Mouse (Mus musculus): ENCODE results near the gene Inka1.
"Not testable (repeated sequence)": the region's sequence is repeated elsewhere in the genome, so short reads cannot be mapped to it uniquely, and the experiment has no call there.

Inka1 gene

DNA sequence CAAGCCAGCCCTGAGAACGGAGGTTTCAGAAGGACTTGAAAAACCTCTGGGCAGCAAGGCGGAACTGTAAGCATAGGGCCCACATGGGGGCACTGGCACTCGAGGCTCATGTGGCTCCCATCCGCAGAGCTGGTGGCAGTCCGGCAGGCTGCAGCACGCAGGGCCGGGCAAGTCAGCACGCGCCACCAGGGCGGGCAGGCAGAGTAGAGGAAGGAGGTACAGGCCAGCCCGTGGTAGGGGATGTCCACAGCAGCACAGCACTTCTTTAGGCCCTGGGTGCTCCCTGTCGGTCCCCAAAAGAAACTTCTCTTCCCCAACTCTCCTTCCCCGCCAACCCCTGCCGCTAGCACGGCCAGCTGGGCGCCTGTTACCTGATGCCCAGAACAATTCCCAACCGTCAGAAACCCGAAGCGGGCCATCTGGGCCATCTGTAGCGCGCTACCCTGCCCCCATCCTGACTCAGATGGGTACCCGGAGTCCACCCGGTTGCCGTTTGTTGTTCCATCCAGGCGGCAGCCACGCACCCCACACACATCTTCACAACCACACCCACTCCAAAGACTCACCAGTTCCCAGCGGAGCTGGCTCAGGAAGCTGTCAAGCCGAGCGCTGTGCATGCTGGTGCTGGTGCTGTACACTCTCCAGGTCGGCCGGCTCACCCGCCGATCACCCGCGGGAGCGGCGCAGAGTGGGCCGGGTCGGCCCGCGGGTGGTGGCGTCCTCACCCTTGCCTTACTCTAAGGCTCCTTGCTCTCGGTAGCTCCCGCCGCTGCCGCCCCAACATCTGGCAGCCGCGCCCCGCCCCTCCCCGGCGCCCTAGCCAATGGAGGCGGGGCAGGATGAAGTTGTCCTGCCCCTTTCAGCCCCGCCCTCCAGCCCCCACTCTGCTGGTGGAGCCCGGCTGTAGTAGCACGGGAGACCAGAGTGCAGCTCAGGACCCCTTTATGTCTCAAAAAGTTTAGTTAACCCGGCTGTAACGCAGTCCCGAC lies at the start of gene Inka1:
TSS of gene Inka1 (minus strand) at position 749 of the 989 bp plus-strand sequence.
- peak; percentile 85 to 88 for DNase-seq (ENCODE audit: low spot score in 2 of 2)

DNA sequence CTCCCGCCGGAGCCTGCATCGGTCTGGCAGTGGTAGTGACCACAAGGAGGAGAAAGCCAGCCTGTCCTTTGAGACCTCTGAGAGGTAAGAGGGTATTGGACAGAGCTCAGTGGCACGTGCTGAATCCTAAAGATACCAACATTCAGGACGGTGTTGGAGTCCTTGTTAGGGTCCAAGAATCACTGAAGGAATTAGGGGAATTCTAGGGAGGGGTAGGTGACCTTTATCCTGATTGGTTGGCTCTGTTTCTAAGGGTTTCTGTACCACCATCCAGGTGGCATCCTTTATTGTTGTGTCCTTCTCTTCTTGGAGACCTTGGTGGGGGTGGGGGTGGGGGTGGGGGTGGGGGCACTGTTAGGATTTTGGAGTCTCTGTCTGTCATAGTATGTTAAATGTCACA lies 46.4 kb upstream of the Inka1 start:
- no peak for DNase-seq (ENCODE audit: low spot score in 2 of 2)

DNA sequence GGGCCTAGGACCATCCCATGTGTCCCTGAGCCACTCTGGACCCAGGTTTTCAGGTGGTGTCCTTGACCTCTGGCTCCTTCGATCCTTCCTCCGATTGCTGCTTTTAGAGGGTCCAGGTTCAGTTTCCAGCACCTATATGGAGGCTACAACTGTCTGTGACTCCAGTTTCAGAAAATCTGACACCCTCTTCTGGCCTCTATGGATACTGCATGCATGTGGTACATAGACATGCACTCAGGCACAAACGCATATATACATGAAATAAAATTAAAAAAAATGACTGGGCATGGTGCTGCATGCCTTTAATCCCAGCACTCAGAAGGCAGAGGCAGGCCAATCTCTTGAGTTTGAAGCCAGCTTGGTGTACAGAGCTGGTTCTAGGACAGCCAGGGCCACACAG lies 42.2 kb upstream of the Inka1 start:
- DNase-seq (ENCODE audit: low spot score in 2 of 2): no peak

DNA sequence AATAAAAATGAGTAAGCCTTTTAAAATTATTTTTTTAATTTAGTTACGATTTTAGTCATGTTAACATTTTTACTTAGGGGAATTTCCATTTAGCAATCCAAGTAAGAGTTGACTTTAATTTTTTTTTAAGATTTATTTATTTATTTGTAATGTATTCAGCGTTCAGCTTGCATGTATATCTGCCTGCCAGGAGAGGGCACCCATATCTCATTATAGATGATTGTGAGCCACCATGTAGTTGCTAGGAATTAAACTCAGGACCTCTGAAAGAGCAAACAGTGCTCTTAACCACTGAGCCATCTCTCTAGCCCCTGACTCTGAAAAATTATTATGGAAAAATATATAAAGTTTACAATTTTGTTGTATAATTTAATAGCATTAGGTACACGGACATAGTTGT lies 40.9 kb upstream of the Inka1 start:
- no peak for DNase-seq (ENCODE audit: low spot score in 2 of 2)

DNA sequence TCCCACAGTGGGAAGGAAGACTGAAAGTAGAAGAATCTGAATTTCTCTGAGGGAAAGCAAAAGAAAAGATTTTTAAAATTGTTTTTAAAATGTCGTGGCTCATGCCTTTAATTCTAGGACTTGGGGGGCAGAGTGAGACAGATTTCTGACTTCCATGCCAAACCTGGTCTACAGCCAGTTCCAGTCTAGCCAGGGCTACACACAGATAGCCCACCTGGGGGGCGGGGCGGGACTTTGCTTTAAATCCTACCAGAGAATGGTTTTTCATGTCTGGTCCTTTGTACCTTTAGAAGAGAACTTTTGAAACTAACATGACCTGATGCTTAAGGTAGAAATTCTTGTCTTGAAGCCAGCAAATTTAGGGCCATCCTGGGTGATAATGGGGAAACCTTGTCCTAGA lies 37.5 kb upstream of the Inka1 start:
- no peak for DNase-seq (ENCODE audit: low spot score in 2 of 2)

DNA sequence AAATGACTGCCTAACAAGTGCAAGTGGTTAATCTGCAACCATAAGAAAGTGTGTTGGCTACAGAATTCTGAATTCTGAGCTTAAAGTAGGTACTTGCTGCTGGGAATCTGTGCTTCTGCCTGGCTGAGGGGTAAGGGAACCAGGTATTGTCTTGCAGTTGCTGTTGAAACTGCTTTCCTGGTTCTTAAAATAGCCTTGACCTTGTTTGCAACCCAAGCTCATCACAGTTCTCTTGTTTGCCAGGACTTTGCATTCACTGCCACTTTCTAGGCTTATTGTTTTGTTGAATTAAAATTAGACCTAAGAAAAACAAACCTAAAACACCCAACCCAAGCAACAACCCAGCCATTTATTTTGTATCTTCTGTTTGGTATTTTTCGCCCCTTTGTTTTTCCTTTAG lies 35.1 kb upstream of the Inka1 start:
- no peak for DNase-seq (ENCODE audit: low spot score in 2 of 2)

DNA sequence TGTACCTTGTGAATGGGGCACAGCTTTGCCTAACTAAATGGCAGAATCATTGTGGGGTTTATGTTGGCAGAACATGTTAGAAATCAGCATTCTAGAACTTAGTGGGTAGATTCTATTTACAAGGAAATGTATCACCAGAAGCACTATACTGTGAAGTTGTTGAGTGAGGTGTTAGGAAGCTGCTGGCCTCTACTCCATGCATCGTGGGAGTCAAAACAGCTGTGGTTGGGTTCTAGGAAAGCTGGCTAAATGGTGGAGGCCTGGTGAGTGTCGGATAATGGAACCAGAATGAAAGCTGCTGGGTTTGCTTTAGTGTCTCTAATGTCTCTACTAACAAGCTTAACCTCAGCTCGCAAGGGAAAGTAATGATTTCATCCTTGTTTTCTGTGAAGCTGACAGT lies 31.4 kb upstream of the Inka1 start:
- no peak for DNase-seq (ENCODE audit: low spot score in 2 of 2)

DNA sequence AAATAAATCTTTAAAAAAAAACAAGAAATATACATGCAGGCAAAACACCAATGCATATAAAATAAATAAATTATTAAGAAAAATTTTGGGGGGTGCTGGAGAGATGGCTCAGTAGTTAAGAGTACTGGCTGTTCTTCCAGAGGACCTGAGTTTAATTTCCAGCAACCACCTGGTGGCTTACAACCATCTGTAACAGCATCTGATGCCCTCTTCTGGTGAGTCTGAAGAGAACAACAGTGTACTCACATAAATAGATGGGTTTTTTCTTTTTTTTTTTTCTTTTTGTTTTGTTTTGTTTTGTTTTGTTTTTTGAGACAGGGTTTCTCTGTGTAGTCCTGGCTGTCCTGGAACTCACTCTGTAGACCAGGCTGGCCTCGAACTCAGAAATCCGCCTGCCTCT lies 27.9 kb upstream of the Inka1 start:
- DNase-seq (ENCODE audit: low spot score in 2 of 2): not testable (repeated sequence)

DNA sequence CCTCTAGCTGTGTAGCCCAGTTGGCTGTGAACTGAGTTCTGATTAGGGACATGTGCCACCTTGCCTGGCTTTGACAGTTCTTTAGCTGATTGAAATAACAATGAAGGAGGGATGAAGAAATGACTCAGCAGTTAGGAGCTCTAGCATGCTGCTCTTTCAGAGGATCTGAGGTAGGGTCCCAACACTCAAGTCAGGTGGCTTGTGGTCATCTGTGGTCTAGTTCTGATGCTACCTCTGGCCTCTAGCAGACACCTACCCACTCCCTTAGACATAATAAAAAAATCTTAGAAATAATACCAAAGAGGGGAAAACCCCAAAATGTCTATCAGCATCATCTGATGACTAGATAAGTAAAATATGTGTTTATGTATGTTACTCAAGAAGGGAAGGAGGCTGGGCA lies 24.7 kb upstream of the Inka1 start:
- DNase-seq (ENCODE audit: low spot score in 2 of 2): no peak

DNA sequence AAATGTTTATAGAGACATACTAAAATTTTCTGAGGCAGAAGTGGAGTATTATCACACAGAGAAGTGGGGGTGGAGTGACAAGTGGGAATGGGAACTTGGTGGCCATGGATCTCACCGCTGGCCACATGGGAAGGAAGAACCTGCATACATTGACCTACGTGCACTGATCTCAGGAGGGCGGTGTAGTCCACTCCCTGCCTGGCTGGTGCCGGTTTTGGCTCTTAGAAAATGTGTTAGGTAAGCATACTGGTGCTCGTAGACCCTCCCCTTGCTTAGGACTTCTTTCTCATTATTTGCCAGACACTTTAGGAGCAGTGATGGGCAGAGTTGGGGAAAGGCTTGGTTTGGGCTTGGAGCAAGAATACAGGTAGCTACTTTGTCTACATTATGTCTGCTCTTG lies 22.4 kb upstream of the Inka1 start:
- no peak for DNase-seq (ENCODE audit: low spot score in 2 of 2)

DNA sequence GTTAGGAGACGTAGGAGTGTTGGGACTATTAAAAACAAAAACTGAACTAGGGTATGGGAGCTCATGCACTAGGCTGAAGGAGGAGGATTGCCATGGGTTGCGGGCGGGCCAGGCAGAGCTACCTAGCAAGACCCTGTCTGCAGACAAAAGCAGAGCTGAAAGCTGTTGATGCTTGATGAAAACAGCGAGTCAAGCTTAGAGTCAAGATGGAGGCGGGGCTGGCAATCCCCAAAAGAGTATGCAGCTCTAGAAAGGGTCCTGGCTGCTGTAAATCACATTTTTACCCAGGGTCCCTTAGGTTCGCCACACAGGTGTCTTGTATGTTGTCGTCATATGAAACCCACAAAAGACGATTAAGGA lies 17.8 kb upstream of the Inka1 start:
- DNase-seq (ENCODE audit: low spot score in 2 of 2): no peak

DNA sequence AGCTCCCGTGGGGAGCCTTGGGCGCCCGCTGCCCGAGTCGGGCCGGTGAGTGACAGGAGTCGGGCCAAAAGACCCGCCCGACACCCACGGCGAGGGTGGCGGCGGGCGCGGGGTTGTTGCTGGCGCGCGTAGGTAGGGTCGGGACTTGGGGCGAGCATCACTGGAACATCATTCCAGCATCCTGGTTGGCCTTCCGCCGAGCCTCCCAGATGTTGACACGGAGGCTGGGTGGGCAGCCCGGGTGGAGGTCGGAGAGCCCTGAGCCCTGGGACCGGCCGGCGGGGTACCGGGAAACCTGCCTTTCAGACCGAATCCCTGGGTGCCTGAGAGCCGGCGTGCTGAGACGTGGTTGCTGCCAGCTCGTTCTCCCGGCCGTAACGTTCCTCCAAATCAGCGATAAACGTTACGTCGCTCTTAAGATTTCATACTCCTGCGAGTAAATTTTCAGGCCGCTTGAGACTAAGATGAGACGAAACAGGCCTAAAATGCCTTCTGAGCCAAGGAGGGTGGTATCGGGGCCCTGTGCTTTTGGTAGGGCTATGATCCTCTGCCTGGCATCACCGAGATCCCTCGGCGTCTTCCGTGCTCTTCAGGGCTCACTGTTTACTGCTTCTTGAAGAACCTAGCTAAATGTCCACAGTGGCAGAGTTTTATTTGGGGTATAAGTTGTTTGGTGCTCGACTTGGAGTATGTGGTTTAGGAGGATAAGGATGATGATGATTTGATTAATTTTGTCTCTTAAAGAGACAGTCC lies 17.3 kb upstream of the Inka1 start:
- DNase-seq (ENCODE audit: low spot score in 2 of 2): no peak

DNA sequence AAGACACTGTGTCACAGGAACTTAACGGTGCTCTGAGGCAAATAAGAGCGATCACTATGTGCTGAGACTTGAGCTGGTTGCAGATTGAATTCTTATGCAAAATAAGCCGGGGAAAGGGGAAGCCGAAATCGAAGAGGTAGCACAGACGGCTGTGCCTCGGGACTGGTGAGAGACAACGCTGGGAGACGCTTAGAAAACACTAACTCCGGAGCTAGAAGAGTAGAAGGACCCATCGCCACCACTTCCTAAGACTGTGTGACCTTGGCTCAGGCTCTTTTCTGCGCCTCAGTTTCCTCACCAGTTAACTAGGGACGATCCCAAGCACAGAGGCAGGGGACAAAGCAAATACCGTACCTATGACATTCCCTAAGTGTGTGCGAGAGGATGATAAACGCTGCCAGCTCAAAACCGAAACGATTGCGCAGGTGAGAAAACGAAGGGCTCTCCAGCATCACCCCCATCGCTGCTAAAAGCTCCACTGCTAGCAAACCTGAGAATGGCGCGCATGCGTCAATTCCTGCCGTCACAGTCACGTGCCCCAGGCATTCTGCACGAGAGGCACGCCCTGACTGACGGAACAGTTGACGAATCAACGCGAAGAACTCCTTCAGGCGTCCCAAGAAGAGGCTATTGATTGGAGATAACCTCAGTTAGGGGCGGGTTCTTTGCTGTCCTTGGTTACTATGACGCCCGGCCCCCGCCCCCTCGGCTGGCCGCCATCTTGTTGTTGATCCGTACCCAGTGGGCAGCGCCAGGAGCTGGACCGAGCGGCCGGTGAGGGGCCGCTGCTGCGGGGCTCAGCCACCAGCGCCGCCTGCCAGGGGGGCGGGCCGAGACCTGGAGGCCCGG lies 16.5 kb upstream of the Inka1 start, which contains the start of gene Ip6k1:
TSS of gene Ip6k1 (plus strand) at position 580 of the 849 bp plus-strand sequence.
- peak; percentile 100 for DNase-seq (ENCODE audit: low spot score in 2 of 2)

DNA sequence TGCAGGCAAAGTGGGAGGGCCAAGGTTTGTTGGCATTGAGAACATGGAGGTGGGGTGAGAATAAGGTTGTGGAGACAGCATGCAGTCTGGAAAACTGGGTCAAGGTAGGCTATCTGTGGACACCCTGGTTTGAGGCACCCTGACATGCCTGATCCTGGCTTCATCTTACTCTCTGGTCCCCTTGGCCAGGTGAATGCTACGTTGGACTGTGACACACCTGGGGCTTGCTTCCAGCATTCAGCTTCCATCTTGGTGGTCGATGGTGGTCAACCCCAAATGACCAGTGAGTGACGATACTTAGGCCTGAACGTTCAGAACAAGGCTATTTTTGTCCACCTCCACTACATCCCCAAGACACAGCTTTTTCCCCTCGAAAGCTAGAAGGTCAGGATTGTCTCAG lies 10.4 kb upstream of the Inka1 start, which contains the start of gene Gm20662:
TSS of gene Gm20662 (plus strand) at position 301 of the 400 bp plus-strand sequence.
- no peak for DNase-seq (ENCODE audit: low spot score in 2 of 2)

DNA sequence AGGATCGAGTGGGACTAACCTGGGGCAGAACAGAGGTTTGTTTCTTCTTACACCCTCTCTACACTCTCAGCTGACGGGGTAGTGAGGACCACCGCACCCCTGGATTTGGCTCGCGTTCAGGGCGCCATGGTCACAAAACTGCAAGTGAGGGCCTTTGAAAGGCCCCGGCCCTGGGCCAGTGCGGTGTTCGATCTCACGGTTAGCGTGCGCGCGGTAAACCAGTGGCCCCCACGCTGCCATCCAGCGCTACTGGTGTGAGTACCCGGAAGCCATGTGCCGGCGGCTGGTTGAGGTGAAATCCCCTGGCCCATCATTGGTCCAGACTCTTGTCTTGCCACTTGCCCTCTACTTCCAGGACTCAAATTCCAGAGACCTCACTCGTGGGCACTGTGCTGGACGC lies 9.8 kb upstream of the Inka1 start:
- no peak for DNase-seq (ENCODE audit: low spot score in 2 of 2)

DNA sequence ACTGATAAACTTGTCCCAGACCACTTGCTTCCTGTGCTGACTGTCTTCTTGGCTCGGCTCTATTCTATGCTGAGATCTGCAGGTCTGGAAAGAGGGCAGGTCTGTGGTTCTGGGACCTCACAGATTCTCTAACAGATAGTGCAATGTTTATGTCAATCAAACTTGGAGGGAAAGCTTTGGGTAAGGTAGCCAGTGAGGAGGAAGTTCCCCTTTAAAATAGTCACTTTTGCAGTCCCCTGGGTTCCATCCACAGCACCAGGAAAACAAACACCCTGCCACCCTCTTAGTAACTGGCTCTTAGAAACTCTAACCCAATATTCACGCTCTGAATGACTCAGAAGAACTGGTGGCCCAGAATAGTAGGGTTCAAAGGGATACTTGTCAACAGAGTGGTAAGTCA lies 8.8 kb upstream of the Inka1 start:
- no peak for DNase-seq (ENCODE audit: low spot score in 2 of 2)

DNA sequence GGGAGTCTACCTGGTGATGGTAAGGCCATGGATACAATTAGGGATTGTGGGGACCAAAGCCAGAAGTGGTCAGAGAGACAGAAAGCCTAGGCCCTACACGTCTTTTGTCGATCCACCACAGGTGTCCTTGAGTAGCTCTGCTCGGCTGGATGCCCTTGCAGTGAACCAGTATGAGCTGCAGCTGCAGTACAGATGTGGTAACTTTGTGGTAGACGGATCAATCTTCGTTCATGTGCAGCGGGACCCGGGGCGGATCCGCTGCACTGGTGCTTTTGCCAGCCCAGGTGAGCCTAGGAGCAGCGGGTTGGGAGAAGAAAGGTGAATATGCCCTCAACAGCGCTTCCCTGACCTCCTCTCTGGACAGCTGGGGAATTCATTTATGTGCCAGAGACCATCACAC lies 7.3 kb upstream of the Inka1 start:
- no peak for DNase-seq (ENCODE audit: low spot score in 2 of 2)

DNA sequence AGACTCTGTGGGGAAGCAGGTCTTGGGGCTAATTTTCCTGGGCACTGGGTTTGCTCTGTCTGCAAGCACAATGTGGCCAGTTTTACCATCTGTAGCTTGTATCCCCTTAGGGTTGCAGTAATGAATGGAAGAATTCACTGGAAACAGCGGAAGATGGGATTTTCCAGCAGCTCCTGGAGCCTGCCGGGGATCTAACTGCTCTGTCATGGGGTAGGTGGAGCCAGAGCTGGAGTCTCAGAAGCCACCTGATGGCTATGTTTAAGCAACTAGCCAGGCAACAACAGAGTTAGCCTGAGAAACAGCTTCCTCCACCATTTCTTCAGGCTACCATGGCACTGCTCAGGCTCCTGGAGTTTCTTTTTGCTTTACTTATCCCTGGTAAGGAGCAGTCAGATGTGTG lies 6.5 kb upstream of the Inka1 start, which contains the start of gene Cdhr4:
TSS of gene Cdhr4 (plus strand) at position 301 of the 400 bp plus-strand sequence.
- no peak for DNase-seq (ENCODE audit: low spot score in 2 of 2)

DNA sequence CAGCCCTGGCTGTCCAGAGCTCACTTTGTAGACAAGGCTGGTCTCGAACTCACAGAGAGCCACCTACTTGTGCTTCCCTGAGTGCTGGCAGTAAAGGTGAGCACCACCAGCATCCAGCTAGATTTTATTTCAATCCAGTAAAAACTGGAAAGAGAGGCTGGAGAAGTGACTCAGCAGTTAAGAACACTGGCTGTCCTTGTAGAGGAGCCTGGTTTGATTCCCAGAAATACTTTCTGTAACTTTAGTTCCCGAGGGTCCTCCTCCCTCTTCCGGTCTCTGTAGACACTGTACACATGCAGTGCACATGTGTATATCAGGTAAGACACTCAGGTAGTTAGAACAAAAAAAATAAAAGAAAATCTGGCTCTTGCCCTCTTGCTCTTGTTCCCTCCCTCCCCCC lies 2.3 kb upstream of the Inka1 start:
- DNase-seq (ENCODE audit: low spot score in 2 of 2): no peak

DNA sequence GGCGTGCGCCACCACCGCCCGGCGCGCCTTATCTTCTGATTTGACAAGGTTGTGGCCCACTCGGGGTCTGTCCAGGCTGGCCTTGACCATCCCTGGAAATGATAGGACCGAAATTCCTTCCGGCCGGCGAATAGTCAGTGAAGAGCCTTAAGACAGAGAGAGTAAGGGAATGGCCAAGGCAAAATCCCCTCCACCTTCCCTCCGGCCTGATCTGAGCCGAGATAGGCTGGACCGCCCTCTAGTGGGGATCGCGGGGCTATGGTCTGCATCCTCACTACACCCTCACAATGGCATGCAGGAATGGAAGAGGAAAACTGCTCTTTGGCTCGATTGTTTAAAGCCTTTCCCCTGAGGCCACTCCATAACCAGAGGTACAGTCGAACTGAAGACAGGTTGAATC lies 697 bp upstream of the Inka1 start:
- peak; percentile 56 to 80 for DNase-seq (ENCODE audit: low spot score in 2 of 2)

DNA sequence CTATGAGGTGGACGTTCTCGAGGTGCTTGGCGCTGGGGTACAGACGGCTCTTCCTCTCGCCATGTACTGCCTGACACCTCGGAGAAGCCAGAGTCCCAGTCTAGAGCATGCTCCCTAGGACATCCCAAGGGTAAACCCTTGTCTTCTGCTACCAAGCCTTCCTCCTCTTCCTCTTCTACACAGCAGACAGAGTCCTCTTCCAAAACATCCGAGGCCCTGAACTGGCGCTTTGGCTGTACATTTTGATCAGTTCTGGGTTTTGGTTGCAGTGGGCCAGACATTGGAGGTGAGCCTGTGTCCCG lies 974 bp downstream of the Inka1 start:
- DNase-seq (ENCODE audit: low spot score in 2 of 2): no peak
